ENCODE assay signal across 8 mouse cellular contexts in the genomic region with DNA sequence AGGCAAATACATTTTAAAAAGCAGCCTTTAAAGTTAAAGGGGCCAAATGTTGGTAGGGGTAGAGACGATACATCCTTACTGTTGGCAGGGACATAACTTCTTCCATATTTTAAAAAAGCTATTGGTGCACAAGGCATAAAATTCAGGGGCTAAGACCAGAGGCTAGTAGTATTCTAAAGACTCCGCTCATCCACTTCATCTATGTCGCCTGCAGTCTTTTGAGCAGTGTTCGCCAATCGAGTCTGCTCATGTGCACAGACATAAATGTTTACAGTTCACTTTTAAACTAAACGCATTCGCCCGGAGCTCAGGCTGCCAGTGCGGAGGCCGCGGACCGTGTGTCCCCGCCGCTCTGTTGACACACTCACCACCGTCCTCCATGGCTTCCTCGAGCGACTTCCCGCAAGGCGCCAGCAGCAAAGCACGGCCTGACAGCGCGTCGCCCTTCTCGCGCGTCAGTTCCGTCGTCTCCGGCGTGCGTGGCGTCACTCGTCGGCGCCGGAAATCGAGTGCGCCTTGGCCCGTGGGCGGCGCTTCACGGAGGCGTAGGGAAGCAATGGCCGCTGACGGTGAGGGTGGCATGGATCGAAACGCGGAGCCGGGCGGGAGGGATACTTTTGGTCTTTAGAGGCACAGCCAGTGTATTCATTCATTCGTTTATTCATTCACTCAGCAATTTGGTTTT. TPM values are rescaled to one million over a fixed set of nuclear protein-coding genes. Genes with fewer than 3 reads are reported as not detected.
DNase-seq lines count a peak whose midpoint lies in the region; ATAC-seq lines count a peak whose summit lies in the region.

A gene (minus strand): TSS at position 499 of the 685 bp plus-strand sequence.
A gene (plus strand): TSS at position 508 of the 685 bp plus-strand sequence.

- H3K79me2 ChIP-seq in macrophage (ENCODE audit: inconsistent target), result peaks cover 21% of the 10 kb centered on the region; the same call in 1 of the 2 replicates

- H3K27ac ChIP-seq in hindbrain, embryonic 16.5 days (ENCODE audit: low read depth, low read length), result no peak within 1 kb of the TSS
- H3K27ac ChIP-seq in macrophage, result peak within 1 kb of the TSS; percentile 40

- WGBS in hindbrain, embryonic 16.5 days, result 1% methylated on average over 51 of the region's 51 CpGs
- 1% methylated on average over 51 of the region's 51 CpGs for WGBS in macrophage (ENCODE audit: missing documents)

- peak within 1 kb of the TSS; percentile 72 for H3K4me3 ChIP-seq in hindbrain, embryonic 16.5 days (ENCODE audit: low read length)
- H3K4me3 ChIP-seq in macrophage (ENCODE audit: inconsistent target), result peak within 1 kb of the TSS; percentile 94

- peaks cover 18% of the 10 kb centered on the region for H3K4me1 ChIP-seq in hindbrain, embryonic 16.5 days (ENCODE audit: control insufficient read depth, insufficient read depth, low read depth, low read length)

- DNase-seq in WW6 (ENCODE audit: low read depth, low spot score), result peak; percentile 87
- peak; percentile 92 to 95 for DNase-seq in cerebellum, postnatal 4 days (ENCODE audit: low spot score in 2 of 2)
- DNase-seq in gastrocnemius, adult 18-20 months (ENCODE audit: low spot score), result peak; percentile 93
- peak; percentile 97 for DNase-seq in left cerebral cortex, adult 18-20 months (ENCODE audit: low spot score in 2 of 2)
- DNase-seq in right cerebral cortex, adult 18-20 months, result peak; percentile 95
- peak; percentile 83 for DNase-seq in urinary bladder, postnatal 10 days (ENCODE audit: low spot score)

- ATAC-seq in hindbrain, embryonic 16.5 days, result peak; percentile 94

- no peaks in the 10 kb centered on the region for H3K9me3 ChIP-seq in hindbrain, embryonic 16.5 days (ENCODE audit: control insufficient read depth, low read length)

- H3K36me3 ChIP-seq in hindbrain, embryonic 16.5 days (ENCODE audit: control insufficient read depth, insufficient read depth, low read length), result peaks cover 19% of the 10 kb centered on the region
- H3K36me3 ChIP-seq in macrophage (ENCODE audit: inconsistent target), result peaks cover 27% of the 10 kb centered on the region

- peak within 1 kb of the TSS; percentile 85 for H3K4me2 ChIP-seq in hindbrain, embryonic 16.5 days (ENCODE audit: low read length)

- H3K27me3 ChIP-seq in hindbrain, embryonic 16.5 days (replicated peaks; ENCODE audit: control insufficient read depth, insufficient read depth, low read length), result no peaks in the 10 kb centered on the region

- H3K9ac ChIP-seq in hindbrain, embryonic 16.5 days (ENCODE audit: low read depth, low read length), result peak within 1 kb of the TSS; percentile 74

RNA-seq across cellular contexts. Expression of the first gene that starts in this region (rescaled TPM):
- 10 to 100 TPM; 36.0 to 36.2 TPM for total RNA-seq in gastrocnemius, adult 18-20 months (2021)
- polyA plus RNA-seq in hindbrain, embryonic 16.5 days (2015; fragmentation: Nextera tagmentation; extraction: Ambion mirVana), result 64.1 and 66.3 TPM in 2 replicates
- 10 to 100 TPM; 30.6 to 31.3 TPM for total RNA-seq in left cerebral cortex, adult 18-20 months (2021)
- 10 to 100 TPM in 11 of 26 experiments, 1 to 10 TPM in 15; 1.1 to 26.9 (median 8.7) TPM for total RNA-seq in macrophage (2018; cell fraction: chromatin; rRNA removed)
- total RNA-seq in macrophage (2018; cell fraction: cytosol; rRNA removed), result 10 to 100 TPM in 25 of 26 experiments, 1 to 10 TPM in 1; 9.6 to 25.0 (median 17.9) TPM
- 10 to 100 TPM in 8 of 26 experiments, 1 to 10 TPM in 18; 3.3 to 18.3 (median 6.3) TPM for total RNA-seq in macrophage (2018; cell fraction: nucleus; rRNA removed)
- polyA plus RNA-seq in macrophage (2018), result 16.2 to 38.1 TPM (median 19.2 TPM) in 3 replicates

RNA-seq across cellular contexts. Expression of the second gene that starts in this region (rescaled TPM):
- 10 to 100 TPM; 17.0 to 18.1 TPM for total RNA-seq in gastrocnemius, adult 18-20 months (2021)
- 36.3 and 40.2 TPM in 2 replicates for polyA plus RNA-seq in hindbrain, embryonic 16.5 days (2015; fragmentation: Nextera tagmentation; extraction: Ambion mirVana)
- total RNA-seq in left cerebral cortex, adult 18-20 months (2021), result 10 to 100 TPM; 25.0 to 29.6 TPM
- total RNA-seq in macrophage (2018; cell fraction: chromatin; rRNA removed), result 10 to 100 TPM in 20 of 26 experiments, 1 to 10 TPM in 6; 6.0 to 40.9 (median 21.0) TPM
- total RNA-seq in macrophage (2018; cell fraction: cytosol; rRNA removed), result 10 to 100 TPM in 7 of 26 experiments, 1 to 10 TPM in 19; 3.6 to 12.6 (median 8.8) TPM
- total RNA-seq in macrophage (2018; cell fraction: nucleus; rRNA removed), result 10 to 100 TPM in 11 of 26 experiments, 1 to 10 TPM in 15; 2.8 to 21.6 (median 9.8) TPM
- polyA plus RNA-seq in macrophage (2018), result 5.6 to 14.5 TPM (median 10.6 TPM) in 3 replicates
